Mouse (Mus musculus) liver, adult 2 months (tissue): ENCODE data around the gene Ttc9b.

Experiments
- CTCF ChIP-seq: fragments of 200-500 bp; IDR thresholded peaks from 2 replicates; pipeline ENCODE4 v1.5.1; 2011; ENCODE audit warnings: low read depth, low read length, control low read depth
- POLR2A ChIP-seq: fragments of 200-500 bp; IDR thresholded peaks from 2 replicates; pipeline ENCODE4 v1.6.1; 2011; ENCODE audit warnings: low read length, control low read depth; ENCODE audit not compliant: insufficient read depth; ENCODE audit errors: extremely low read depth

GRCm38 (mm10) chr7:27605499-27606285 is 48.0 kb upstream of the Ttc9b start:
- TF ChIP-seq CTCF (no peak), POLR2A (no peak)
